Mouse (Mus musculus): Measurements from ENCODE around the gene Zbtb16.

- TF ChIP-seq ZNF384 (IDR thresholded peaks at IDR 0.05; ENCODE audit: low read depth, low read length), result no peak
- no peak for TF ChIP-seq CHD2 (IDR thresholded peaks at IDR 0.05; ENCODE audit: low read depth, low read length)
- no peak for TF ChIP-seq ZC3H11A (IDR thresholded peaks at IDR 0.05; ENCODE audit: borderline replicate concordance, low read depth, low read length)
Observed at GRCm38 (mm10) chr9:48653399-48654070, 182.5 kb downstream of the Zbtb16 start.
